Mouse (Mus musculus) c-Kit-positive CD71-positive TER-119-positive erythroid progenitor cells, embryonic 14.5 days (primary cell): Measurements from ENCODE around the gene Serpinf1.
A peak's percentile ranks its signal among the peaks of the same experiment; 100 is the strongest.

Experiments used
- DNase-seq: peaks from one replicate; pipeline ENCODE4 v3.0.0-alpha.2; 2013; ENCODE audit warnings: low spot score

Gene Serpinf1

GRCm38 (mm10) chr11:75455041-75455736 lies 32.7 kb upstream of the Serpinf1 start:
- DNase-seq, result no peak

GRCm38 (mm10) chr11:75453991-75454930 lies 31.8 kb upstream of the Serpinf1 start, which contains the start of gene Wdr81:
Wdr81 (minus strand) TSS chr11:75454717.
- peak; percentile 86 for DNase-seq

- DNase-seq, result no peak
These were observed 30.5 kb upstream of the Serpinf1 start for GRCm38 (mm10) chr11:75452812-75453557.

- DNase-seq, result no peak
These were observed 29.6 kb upstream of the Serpinf1 start for GRCm38 (mm10) chr11:75452081-75452480.

GRCm38 (mm10) chr11:75450936-75451335 lies 28.4 kb upstream of the Serpinf1 start:
- no peak for DNase-seq

- DNase-seq, result peak; percentile 82
These were observed 27.9 kb upstream of the Serpinf1 start for GRCm38 (mm10) chr11:75450304-75450908.

GRCm38 (mm10) chr11:75449695-75450094 lies 27.2 kb upstream of the Serpinf1 start:
- peak; percentile 87 for DNase-seq

GRCm38 (mm10) chr11:75448575-75448974 lies 26.1 kb upstream of the Serpinf1 start:
- no peak for DNase-seq

- no peak for DNase-seq
These were observed 21.2 kb upstream of the Serpinf1 start for GRCm38 (mm10) chr11:75443711-75444110.

GRCm38 (mm10) chr11:75441601-75442000 lies 19.1 kb upstream of the Serpinf1 start:
- no peak for DNase-seq

GRCm38 (mm10) chr11:75441034-75441433 lies 18.5 kb upstream of the Serpinf1 start:
- no peak for DNase-seq

GRCm38 (mm10) chr11:75439951-75440350 lies 17.4 kb upstream of the Serpinf1 start:
- DNase-seq, result no peak

GRCm38 (mm10) chr11:75439363-75439762 lies 16.9 kb upstream of the Serpinf1 start, which contains the start of gene Serpinf2:
Serpinf2 (minus strand) TSS chr11:75439591.
- DNase-seq, result no peak

- DNase-seq, result no peak
These were observed 16.3 kb upstream of the Serpinf1 start for GRCm38 (mm10) chr11:75438804-75439203.

GRCm38 (mm10) chr11:75438194-75438593 lies 15.7 kb upstream of the Serpinf1 start:
- DNase-seq, result no peak

- DNase-seq, result no peak
These were observed 11.6 kb upstream of the Serpinf1 start for GRCm38 (mm10) chr11:75434138-75434537.

- no peak for DNase-seq
These were observed 8.8 kb upstream of the Serpinf1 start for GRCm38 (mm10) chr11:75431307-75431706.

- no peak for DNase-seq
These were observed 6.7 kb upstream of the Serpinf1 start for GRCm38 (mm10) chr11:75429019-75429705.

GRCm38 (mm10) chr11:75424459-75424858 lies 2.0 kb upstream of the Serpinf1 start:
- DNase-seq, result no peak

- DNase-seq, result no peak
These were observed 1.5 kb upstream of the Serpinf1 start for GRCm38 (mm10) chr11:75424033-75424432.

- DNase-seq, result no peak
These were observed 590 bp upstream of the Serpinf1 start for GRCm38 (mm10) chr11:75423091-75423490.
